In the genomic region with DNA sequence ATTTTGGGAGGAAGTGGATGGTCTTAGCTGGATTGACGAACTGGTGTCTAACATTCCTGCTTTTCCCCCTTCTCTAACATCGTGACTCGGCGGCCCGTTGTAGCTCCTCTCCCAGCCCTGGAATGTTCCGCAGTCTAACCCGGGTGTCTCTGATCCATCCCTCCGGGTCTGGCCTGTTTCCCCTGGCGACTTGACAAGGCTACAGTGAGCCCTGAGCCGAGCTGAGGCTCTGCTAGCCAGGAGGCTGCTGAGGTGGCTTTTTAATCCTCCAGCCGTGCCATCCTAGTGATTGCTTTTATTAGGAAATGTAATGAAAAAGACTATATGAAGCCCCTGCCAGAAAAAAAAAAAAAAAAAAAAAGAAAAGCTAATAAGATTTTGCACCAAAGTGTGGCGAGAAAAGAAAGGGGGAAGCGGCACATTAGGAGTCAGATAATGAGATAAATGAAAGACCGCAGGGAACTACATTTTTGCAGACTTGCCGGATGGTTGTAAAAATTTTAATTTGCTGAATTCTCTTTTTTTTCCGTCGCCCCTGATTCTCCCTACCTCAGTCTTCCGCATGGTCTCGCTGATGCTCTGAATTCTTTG, we compare ENCODE assay signal across 11 mouse cellular contexts. TPM values are rescaled to one million over a fixed set of nuclear protein-coding genes. Genes with fewer than 3 reads are reported as not detected.
A peak's percentile ranks its signal among the peaks of the same experiment; 100 is the strongest.
DNase-seq lines count a peak whose midpoint lies in the region; ATAC-seq lines count a peak whose summit lies in the region.
"Had no signal": no experiment of that assay in that cellular context is flagged by ENCODE, and none has a peak within 500 bp of the region (broad histone marks: within the 10 kb centered on the region; RNA-seq: fewer than 3 reads in every experiment).

No protein-coding gene starts in this region.

- no peak for ATAC-seq in hindbrain, embryonic 13.5 days (ENCODE audit: low FRiP score)
- no peak for ATAC-seq in neural tube, embryonic 15.5 days (ENCODE audit: low FRiP score)
- ATAC-seq: intestine, postnatal 0 days had no signal

- H3K9me3 ChIP-seq in hindbrain, embryonic 13.5 days: no peaks in the 10 kb centered on the region
- no peaks in the 10 kb centered on the region for H3K9me3 ChIP-seq in neural tube, embryonic 15.5 days (replicated peaks)
- H3K9me3 ChIP-seq: embryonic facial prominence, embryonic 15.5 days had no signal

- DNase-seq in urinary bladder, postnatal 14 days (ENCODE audit: low spot score): peak; percentile 28
- no peak for DNase-seq in urinary bladder, adult 2 months (ENCODE audit: low spot score)
- peak; percentile 78 to 89 for DNase-seq in cerebellum, postnatal 25 days
- no peak for DNase-seq in adrenal gland, postnatal 10 days
- no peak for DNase-seq in adrenal gland, postnatal 14 days
- no peak for DNase-seq in layer of hippocampus, adult 8-10 months (ENCODE audit: low spot score in 2 of 2)

- no peak overlapping the region for H3K4me3 ChIP-seq in hindbrain, embryonic 13.5 days
- H3K4me3 ChIP-seq in neural tube, embryonic 15.5 days (replicated peaks): no peak overlapping the region
- H3K4me3 ChIP-seq: embryonic facial prominence, embryonic 15.5 days had no signal

- peak overlapping the region; percentile 63; the same call in 1 of the 2 replicates for H3K9ac ChIP-seq in hindbrain, embryonic 13.5 days
- no peak overlapping the region for H3K9ac ChIP-seq in neural tube, embryonic 15.5 days (replicated peaks)
- H3K9ac ChIP-seq: embryonic facial prominence, embryonic 15.5 days had no signal

- H3K36me3 ChIP-seq in hindbrain, embryonic 13.5 days: no peaks in the 10 kb centered on the region
- no peaks in the 10 kb centered on the region for H3K36me3 ChIP-seq in neural tube, embryonic 15.5 days
- H3K36me3 ChIP-seq: embryonic facial prominence, embryonic 15.5 days had no signal

- H3K4me2 ChIP-seq in hindbrain, embryonic 13.5 days: peak overlapping the region; percentile 4; the same call in 1 of the 2 replicates
- peak overlapping the region; percentile 13; the same call in 1 of the 2 replicates for H3K4me2 ChIP-seq in neural tube, embryonic 15.5 days
- H3K4me2 ChIP-seq: embryonic facial prominence, embryonic 15.5 days had no signal

- peaks cover 54% of the 10 kb centered on the region for H3K4me1 ChIP-seq in hindbrain, embryonic 13.5 days (replicated peaks)
- peaks cover 46% of the 10 kb centered on the region for H3K4me1 ChIP-seq in neural tube, embryonic 15.5 days

- peaks cover 23% of the 10 kb centered on the region; the same call in 1 of the 2 replicates for H3K27me3 ChIP-seq in hindbrain, embryonic 13.5 days
- peaks cover 7% of the 10 kb centered on the region; the same call in 1 of the 2 replicates for H3K27me3 ChIP-seq in neural tube, embryonic 15.5 days (replicated peaks)

- peak overlapping the region; percentile 85 for H3K27ac ChIP-seq in hindbrain, embryonic 13.5 days
- peak overlapping the region; percentile 74 for H3K27ac ChIP-seq in neural tube, embryonic 15.5 days (replicated peaks)
- H3K27ac ChIP-seq: embryonic facial prominence, embryonic 15.5 days had no signal

- WGBS in hindbrain, embryonic 13.5 days: 25% methylated on average over 19 of the region's 19 CpGs
- WGBS in neural tube, embryonic 15.5 days: 24% methylated on average over 19 of the region's 19 CpGs

RNA-seq across cellular contexts. Expression of a gene that starts 12.3 kb away (rescaled TPM):
- polyA plus RNA-seq in urinary bladder, adult 2 months (2012; rRNA removed): 0.37 and 0.66 TPM in 2 replicates
- 4.2 and 6.6 TPM in 2 replicates for polyA plus RNA-seq in hindbrain, embryonic 13.5 days (2015; fragmentation: Nextera tagmentation; extraction: Ambion mirVana)
- polyA plus RNA-seq in neural tube, embryonic 15.5 days (2015; fragmentation: Nextera tagmentation; extraction: Ambion mirVana): 5.4 and 5.5 TPM in 2 replicates
- total RNA-seq in adrenal gland, postnatal 10 days (2021): 10 to 100 TPM; 14.0 to 25.8 TPM
- 3.7 and 21.3 TPM in 2 replicates for total RNA-seq in adrenal gland, postnatal 14 days (2021)
- 1 to 10 TPM; 1.8 to 3.4 (median 2.4) TPM for total RNA-seq in layer of hippocampus, adult 8-10 months (2022)

RNA-seq across cellular contexts. Expression of a gene that starts 24.4 kb away (rescaled TPM):
- 0.09 and 0.21 TPM in 2 replicates for polyA plus RNA-seq in urinary bladder, adult 2 months (2012; rRNA removed)
- 112 and 121 TPM in 2 replicates for polyA plus RNA-seq in hindbrain, embryonic 13.5 days (2015; fragmentation: Nextera tagmentation; extraction: Ambion mirVana)
- 101 and 123 TPM in 2 replicates for polyA plus RNA-seq in neural tube, embryonic 15.5 days (2015; fragmentation: Nextera tagmentation; extraction: Ambion mirVana)
- total RNA-seq in adrenal gland, postnatal 10 days (2021): 1 to 10 TPM; 2.5 to 3.6 TPM
- 3.5 and 3.8 TPM in 2 replicates for total RNA-seq in adrenal gland, postnatal 14 days (2021)
- total RNA-seq in layer of hippocampus, adult 8-10 months (2022): 100 to 1,000 TPM; 139 to 164 (median 153) TPM
- total RNA-seq: liver, adult 2 months had no signal
- polyA plus RNA-seq: liver, adult 2 months had no signal

Comparison
In these comparisons a context has a peak if more than half of its experiments do, and no peak if none do; other contexts are left out.
1. DNase-seq: peak in urinary bladder, postnatal 14 days (single experiment) and cerebellum, postnatal 25 days (2 of 2); none in urinary bladder, adult 2 months (single experiment), adrenal gland, postnatal 10 days (single experiment), adrenal gland, postnatal 14 days (single experiment) and layer of hippocampus, adult 8-10 months (0 of 2).
2. RNA of a gene that starts 24.4 kb away (total RNA-seq): 139 to 164 TPM in layer of hippocampus, adult 8-10 months; 3.5 to 3.8 TPM in adrenal gland, postnatal 14 days and 2.5 to 3.6 TPM in adrenal gland, postnatal 10 days; every median in the first group is over 10 times any median in the second.